Mouse (Mus musculus) layer of hippocampus, postnatal 36 days (tissue): ENCODE data around the gene Dynlt1a. TPM values are rescaled to one million over a fixed set of nuclear protein-coding genes. Genes with fewer than 3 reads are reported as not detected.
A peak's percentile ranks its signal among the peaks of the same experiment; 100 is the strongest.
"Not testable (repeated sequence)": the region's sequence is repeated elsewhere in the genome, so short reads cannot be mapped to it uniquely, and the experiment has no call there.

Experiments
- DNase-seq, 2 experiments: peaks; one replicate each; pipeline ENCODE4 v3.0.0; 2022
- total RNA-seq, 2 experiments: library from RNA; stranded (reverse); gene quantifications; 2 replicates each; pipeline ENCODE4 v1.2.3; 2021

Gene Dynlt1a
- total RNA-seq, 2 experiments from 2014 or later = 10.6 to 12.2 TPM

- not testable (repeated sequence) for DNase-seq
These were observed 31.1 kb downstream of the Dynlt1a start for GRCm38 (mm10) chr17:6286169-6286568.

GRCm38 (mm10) chr17:6283137-6283536 lies 34.2 kb downstream of the Dynlt1a start:
- not testable (repeated sequence) for DNase-seq

GRCm38 (mm10) chr17:6280513-6280912 lies 36.8 kb downstream of the Dynlt1a start:
- not testable (repeated sequence) for DNase-seq

DNA sequence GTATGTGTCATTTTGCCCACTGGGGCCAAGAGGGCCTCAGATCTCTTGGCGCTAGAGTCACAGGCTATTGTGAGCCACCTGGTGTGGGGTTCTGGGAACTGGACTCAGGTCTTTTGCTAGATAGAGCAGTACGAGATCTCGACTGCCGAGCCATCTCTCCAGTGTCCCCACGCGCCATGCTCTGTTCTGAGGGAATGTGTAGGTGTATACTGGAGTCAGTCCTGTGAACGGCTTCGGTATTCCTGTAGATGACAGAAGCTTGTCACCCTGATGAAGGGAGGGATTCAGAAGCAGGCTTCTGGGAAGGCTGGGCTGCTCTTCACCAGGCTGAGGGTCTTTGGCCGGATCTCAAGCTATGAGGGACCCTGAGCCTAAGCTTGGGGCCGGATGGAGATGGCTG lies 37.5 kb downstream of the Dynlt1a start:
- DNase-seq = not testable (repeated sequence)

DNA sequence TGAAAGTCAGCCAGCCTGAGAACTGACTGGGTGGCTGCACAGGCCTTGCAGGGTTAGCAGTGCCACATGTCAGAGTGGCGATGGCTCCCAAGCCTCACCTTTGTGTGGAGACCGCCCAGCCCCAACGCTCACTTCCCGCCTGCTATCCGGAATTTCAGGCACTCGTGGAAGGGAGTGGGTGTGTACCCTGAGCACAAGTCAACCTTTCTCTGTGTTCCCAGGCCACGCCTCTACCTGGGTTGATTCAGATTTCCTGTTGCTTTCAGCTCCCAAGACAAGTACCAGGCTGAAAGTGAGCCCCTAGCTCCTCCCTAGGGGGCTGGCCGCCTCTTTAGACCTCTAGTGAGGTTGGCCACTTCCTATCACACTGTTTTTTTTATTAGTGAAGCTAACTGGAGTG lies 38.1 kb downstream of the Dynlt1a start:
- DNase-seq = not testable (repeated sequence)

- DNase-seq = not testable (repeated sequence)
These were observed 42.6 kb downstream of the Dynlt1a start for GRCm38 (mm10) chr17:6274693-6275092.

GRCm38 (mm10) chr17:6271970-6272369 lies 45.3 kb downstream of the Dynlt1a start:
- not testable (repeated sequence) for DNase-seq

DNA sequence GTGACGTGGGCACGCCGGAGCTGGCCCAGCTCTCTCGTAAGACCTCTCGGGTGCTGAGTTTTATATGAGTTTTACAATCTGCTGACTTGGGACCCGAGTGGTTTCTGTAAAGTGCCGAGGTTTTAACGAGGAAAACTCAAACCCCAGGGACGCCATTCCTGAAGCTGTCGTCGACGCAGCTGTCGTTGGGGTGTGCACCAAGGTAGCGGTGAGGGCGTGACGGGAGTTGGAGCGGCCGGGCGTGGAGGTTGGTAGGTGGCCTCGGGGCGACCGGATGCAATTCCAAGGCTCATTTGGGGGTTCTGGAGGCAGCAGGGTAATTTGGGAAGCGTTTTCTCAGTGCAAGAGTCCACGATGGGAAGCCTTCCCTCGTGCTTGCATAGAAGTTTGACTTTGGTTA lies 46.5 kb downstream of the Dynlt1a start:
- DNase-seq = not testable (repeated sequence)

DNA sequence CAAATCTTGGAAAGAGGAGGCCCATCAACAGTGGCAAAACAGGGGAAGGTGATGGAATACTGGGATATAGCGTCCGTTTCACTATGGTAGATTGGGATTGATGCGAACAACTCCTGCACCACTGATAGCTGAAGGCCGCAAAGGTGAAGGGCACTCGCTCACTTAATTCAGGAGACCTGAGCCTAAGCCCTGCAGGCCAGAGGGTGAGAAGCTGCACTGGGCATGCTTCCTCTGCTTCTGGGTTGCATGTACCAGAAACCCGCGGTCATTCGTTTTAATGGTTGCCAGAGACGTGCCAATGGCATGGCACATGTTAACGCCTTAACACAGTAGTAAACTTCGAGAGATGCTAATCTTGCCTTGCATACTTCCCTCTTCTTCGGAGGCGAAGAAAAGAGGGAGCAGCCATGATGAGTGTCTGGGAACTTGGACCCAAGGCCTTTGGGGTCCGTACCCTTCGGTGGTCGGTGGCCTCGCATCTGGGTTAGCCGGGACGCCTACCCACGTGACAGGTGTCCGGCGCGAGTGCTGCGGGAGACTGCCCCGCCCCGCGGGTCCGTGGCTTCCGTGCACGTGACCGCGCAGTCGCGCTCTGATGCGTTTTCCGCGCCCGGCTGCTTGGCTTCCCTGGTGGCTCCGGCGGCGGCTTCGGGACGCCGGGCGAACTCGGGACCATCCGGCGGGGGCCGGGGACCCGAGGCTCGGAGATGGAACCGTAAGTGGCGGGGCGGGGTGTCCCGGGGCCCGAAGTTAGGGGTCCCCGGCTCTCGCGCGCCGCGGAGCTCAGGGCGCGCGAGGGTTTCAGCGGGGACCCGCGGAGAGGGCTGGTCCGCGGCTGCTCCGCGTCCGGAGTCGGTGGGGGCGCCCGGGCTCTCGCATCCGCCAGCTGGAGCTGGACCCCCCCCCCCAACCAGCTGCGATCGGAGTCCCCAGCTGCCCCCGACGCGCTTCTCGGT lies 47.1 kb downstream of the Dynlt1a start:
- peak; percentile 36 to 51 for DNase-seq

- DNase-seq = peak; percentile 66 to 73
These were observed 60.2 kb downstream of the Dynlt1a start for GRCm38 (mm10) chr17:6257070-6257456.

GRCm38 (mm10) chr17:6256400-6257069 lies 60.8 kb downstream of the Dynlt1a start, which contains the start of gene Tmem181a:
Gene Tmem181a, plus strand, starts transcription at chr17:6256860.
- not testable (repeated sequence) for DNase-seq

Other genes starting within 250 kb of the Dynlt1a start
- 10 to 100 TPM; 16.0 to 18.2 TPM for gene Serac1, start 237.8 kb downstream of the Dynlt1a start, total RNA-seq
- 100 to 1,000 TPM; 123 to 136 TPM for gene Gtf2h5, start 237.7 kb downstream of the Dynlt1a start, total RNA-seq
- gene Tulp4, start 211.1 kb downstream of the Dynlt1a start, total RNA-seq = 100 to 1,000 TPM; 291 to 299 TPM
- gene Tmem181a, start 60.6 kb downstream of the Dynlt1a start, total RNA-seq = 10 to 100 TPM; 54.0 to 55.8 TPM
- 10 to 100 TPM; 41.2 to 44.4 TPM for gene Dynlt1b, start 112.6 kb upstream of the Dynlt1a start, total RNA-seq